Mouse (Mus musculus) cortical plate, adult 2 months (tissue): ENCODE results near the gene Dyrk1a.

ENCODE experiments used
- CTCF ChIP-seq: fragments of 200-500 bp; IDR thresholded peaks from 2 replicates; pipeline ENCODE4 v1.5.1; 2011; ENCODE audit warnings: mild to moderate bottlenecking, control low read depth, low read length; ENCODE audit not compliant: insufficient read depth; ENCODE audit errors: extremely low read depth
- POLR2A ChIP-seq: fragments of 200-500 bp; IDR thresholded peaks from 2 replicates; pipeline ENCODE4 v1.6.1; 2011; ENCODE audit warnings: mild to moderate bottlenecking, low read length, control low read depth; ENCODE audit not compliant: insufficient read depth; ENCODE audit errors: extremely low read depth

- TF ChIP-seq POLR2A = no peak
- no peak for TF ChIP-seq CTCF
Measured at GRCm38 (mm10) chr16:94649861-94650260, 80.1 kb downstream of the Dyrk1a start.
